Mouse (Mus musculus): ENCODE results near the gene Inafm1. TPM values are rescaled to one million over a fixed set of nuclear protein-coding genes. Genes with fewer than 3 reads are reported as not detected.
"Not testable (repeated sequence)": the region's sequence is repeated elsewhere in the genome, so short reads cannot be mapped to it uniquely, and the experiment has no call there.

Gene Inafm1
- total RNA-seq (2021): 10 to 100 TPM; 17.1 to 22.6 TPM
- long read RNA-seq, experiment 1, transcript Inafm1-201 (1 exons, 1,605 nt): major isoform, 35 of 35 reads
- long read RNA-seq, experiment 1, partial matches to known transcripts: 0 of 35 reads
- long read RNA-seq, experiment 1, other reads (novel, unspliced or antisense): 0 of 35 reads
- long read RNA-seq, experiment 2, transcript Inafm1-201 (1 exons, 1,605 nt): major isoform, 25 of 25 reads
- long read RNA-seq, experiment 2, partial matches to known transcripts: 0 of 25 reads
- long read RNA-seq, experiment 2, other reads (novel, unspliced or antisense): 0 of 25 reads

- peak; percentile 90 to 94 for DNase-seq
Measured at GRCm38 (mm10) chr7:16273081-16273765, at the start of gene Inafm1. TSS of gene Inafm1 (minus strand) at chr7:16273617.

- DNase-seq: no peak
Measured at GRCm38 (mm10) chr7:16320479-16320878, 47.1 kb upstream of the Inafm1 start.

- no peak for DNase-seq
Measured at GRCm38 (mm10) chr7:16319216-16319615, 45.8 kb upstream of the Inafm1 start.

- DNase-seq: no peak
Measured at GRCm38 (mm10) chr7:16317094-16317493, 43.7 kb upstream of the Inafm1 start.

- DNase-seq: no peak
Measured at GRCm38 (mm10) chr7:16315222-16315759, 41.9 kb upstream of the Inafm1 start.

GRCm38 (mm10) chr7:16314221-16314775, 40.9 kb upstream of the Inafm1 start:
- DNase-seq: no peak

GRCm38 (mm10) chr7:16313481-16314220, 40.2 kb upstream of the Inafm1 start:
- DNase-seq: peak; percentile 90 to 92

GRCm38 (mm10) chr7:16312672-16313311, 39.4 kb upstream of the Inafm1 start:
- peak; percentile 74 to 88 for DNase-seq

- DNase-seq: peak; percentile 33 to 71
Measured at GRCm38 (mm10) chr7:16312011-16312671, 38.7 kb upstream of the Inafm1 start.

- DNase-seq: peak; percentile 31 to 46
Measured at GRCm38 (mm10) chr7:16311453-16312004, 38.1 kb upstream of the Inafm1 start.

GRCm38 (mm10) chr7:16310521-16311452, 37.4 kb upstream of the Inafm1 start:
- peak; percentile 39 to 53 for DNase-seq

- DNase-seq: peak; percentile 86 to 92
Measured at GRCm38 (mm10) chr7:16310020-16310520, 36.7 kb upstream of the Inafm1 start.

GRCm38 (mm10) chr7:16309318-16310019, 36.1 kb upstream of the Inafm1 start:
- DNase-seq: peak; percentile 94 to 98

- DNase-seq: no peak
Measured at GRCm38 (mm10) chr7:16308555-16309317, 35.3 kb upstream of the Inafm1 start.

GRCm38 (mm10) chr7:16308093-16308492, 34.7 kb upstream of the Inafm1 start, which contains the start of gene Bbc3:
TSS of gene Bbc3 (plus strand) at chr7:16308393.
- DNase-seq: not testable (repeated sequence)

- DNase-seq: not testable (repeated sequence)
Measured at GRCm38 (mm10) chr7:16307141-16307540, 33.7 kb upstream of the Inafm1 start.

GRCm38 (mm10) chr7:16299419-16300035, 26.1 kb upstream of the Inafm1 start:
- DNase-seq: peak; percentile 96
